17 mouse cellular contexts compared by ENCODE assay signal in genomic region chr11:103394604-103395003, GRCm38 (mm10).
"Had no signal": no experiment of that assay in that cellular context is flagged by ENCODE, and none has a peak within 500 bp of the region (broad histone marks: within the 10 kb centered on the region; RNA-seq: fewer than 3 reads in every experiment).

No protein-coding gene starts in this region.

- DNase-seq: retina, postnatal 1 day; right cerebral cortex, adult 18-20 months; right cerebral cortex, postnatal 14 days; right cerebral cortex, postnatal 25 days; right cerebral cortex, postnatal 4 days; spleen, adult 18-20 months; thymus, adult 18-20 months; thymus, adult 2 months; thymus, postnatal 14 days; thymus, postnatal 25 days; thymus, postnatal 36 days; thymus, postnatal 4 days had no signal

- H3K27ac ChIP-seq: neural tube, embryonic 12.5 days; neural tube, embryonic 13.5 days; neural tube, embryonic 15.5 days; stomach, embryonic 15.5 days; stomach, postnatal 0 days had no signal

- H3K4me1 ChIP-seq: neural tube, embryonic 12.5 days; neural tube, embryonic 13.5 days; neural tube, embryonic 15.5 days; stomach, embryonic 15.5 days had no signal

- H3K4me2 ChIP-seq: neural tube, embryonic 12.5 days; neural tube, embryonic 13.5 days; neural tube, embryonic 15.5 days; stomach, embryonic 15.5 days had no signal

- H3K4me3 ChIP-seq: neural tube, embryonic 12.5 days; neural tube, embryonic 13.5 days; neural tube, embryonic 15.5 days; stomach, embryonic 15.5 days had no signal

- H3K9me3 ChIP-seq: neural tube, embryonic 12.5 days; neural tube, embryonic 13.5 days; neural tube, embryonic 15.5 days; stomach, embryonic 15.5 days had no signal

- H3K9ac ChIP-seq: neural tube, embryonic 12.5 days; neural tube, embryonic 13.5 days; neural tube, embryonic 15.5 days; stomach, embryonic 15.5 days had no signal

- H3K27me3 ChIP-seq: neural tube, embryonic 12.5 days; neural tube, embryonic 13.5 days; neural tube, embryonic 15.5 days; stomach, embryonic 15.5 days had no signal
